16 mouse cellular contexts compared by ENCODE assay signal in genomic region chr2:155944685-155945084, GRCm38 (mm10). TPM values are rescaled to one million over a fixed set of nuclear protein-coding genes. Genes with fewer than 3 reads are reported as not detected.
DNase-seq lines count a peak whose midpoint lies in the region; ATAC-seq and TF ChIP-seq lines count a peak whose summit lies in the region.
"Had no signal": no experiment of that assay in that cellular context is flagged by ENCODE, and none has a peak within 500 bp of the region (broad histone marks: within the 10 kb centered on the region; RNA-seq: fewer than 3 reads in every experiment).

No protein-coding gene starts in this region.

- no peaks in the 10 kb centered on the region for H3K36me3 ChIP-seq in lung, embryonic 14.5 days (ENCODE audit: insufficient read depth)
- no peaks in the 10 kb centered on the region for H3K36me3 ChIP-seq in forebrain, postnatal 0 days (ENCODE audit: insufficient read depth)
- peaks cover 16% of the 10 kb centered on the region; the same call in 1 of the 2 replicates for H3K36me3 ChIP-seq in limb, embryonic 14.5 days (ENCODE audit: control insufficient read depth, insufficient read depth, low read length)
- no peaks in the 10 kb centered on the region for H3K36me3 ChIP-seq in liver, postnatal 0 days (replicated peaks; ENCODE audit: insufficient read depth, low read length)
- H3K36me3 ChIP-seq: lung, embryonic 15.5 days had no signal

- TF ChIP-seq POLR2A in limb, embryonic 14.5 days (IDR thresholded peaks at IDR 0.05; ENCODE audit: borderline replicate concordance, extremely low read depth, insufficient read depth, insufficient read length): no peak

- no peak for TF ChIP-seq CTCF in lung, embryonic 14.5 days (IDR thresholded peaks at IDR 0.05; ENCODE audit: low read depth)
- TF ChIP-seq CTCF in forebrain, postnatal 0 days (IDR thresholded peaks at IDR 0.05; ENCODE audit: low read depth): no peak
- no peak for TF ChIP-seq CTCF in liver, postnatal 0 days (IDR thresholded peaks at IDR 0.05; ENCODE audit: low read depth)

- peaks cover 4% of the 10 kb centered on the region; the same call in 1 of the 2 replicates for H3K27me3 ChIP-seq in lung, embryonic 14.5 days (ENCODE audit: insufficient read depth, low read length)
- no peaks in the 10 kb centered on the region for H3K27me3 ChIP-seq in forebrain, postnatal 0 days (ENCODE audit: insufficient read depth, low read length)
- no peaks in the 10 kb centered on the region for H3K27me3 ChIP-seq in limb, embryonic 14.5 days (ENCODE audit: control insufficient read depth, insufficient read depth, low read length)
- no peaks in the 10 kb centered on the region for H3K27me3 ChIP-seq in liver, postnatal 0 days (ENCODE audit: insufficient read depth, low read length)

- no peak for TF ChIP-seq EP300 in liver, postnatal 0 days (IDR thresholded peaks at IDR 0.05; ENCODE audit: low read depth)

- peak; percentile 82 for DNase-seq in heart, adult 11 months
- DNase-seq in heart, adult 9 months (ENCODE audit: low spot score in 2 of 2): no peak
- DNase-seq in lung, embryonic 14.5 days: no peak
- no peak for DNase-seq in lung, postnatal 25 days (ENCODE audit: low spot score)
- no peak for DNase-seq in forebrain, postnatal 0 days
- no peak for DNase-seq in limb, embryonic 14.5 days (ENCODE audit: low spot score)
- no peak for DNase-seq in liver, postnatal 0 days
- DNase-seq in right cerebral cortex, adult 2 months (ENCODE audit: low spot score in 2 of 2): no peak
- DNase-seq: adrenal gland, adult 2 months; cerebellum, adult 11 months; retina, postnatal 1 day had no signal

- H3K4me1 ChIP-seq in lung, embryonic 14.5 days (ENCODE audit: insufficient read depth): no peaks in the 10 kb centered on the region
- no peaks in the 10 kb centered on the region for H3K4me1 ChIP-seq in forebrain, postnatal 0 days (ENCODE audit: insufficient read depth)
- peaks cover 44% of the 10 kb centered on the region for H3K4me1 ChIP-seq in limb, embryonic 14.5 days (ENCODE audit: control insufficient read depth, insufficient read depth, low read length)
- peaks cover 5% of the 10 kb centered on the region; the same call in 1 of the 2 replicates for H3K4me1 ChIP-seq in liver, postnatal 0 days (ENCODE audit: insufficient read depth)

- WGBS in lung, embryonic 14.5 days: 78% methylated on average over 4 of the region's 4 CpGs
- 87% methylated on average over 4 of the region's 4 CpGs for WGBS in forebrain, postnatal 0 days
- 67% methylated on average over 4 of the region's 4 CpGs for WGBS in limb, embryonic 14.5 days
- WGBS in liver, postnatal 0 days (ENCODE audit: insufficient replicate concordance): 89% methylated on average over 4 of the region's 4 CpGs

- 0 out of 2 replicates have a peak overlapping the region, but pooled peaks have one; percentile 9 for H3K9ac ChIP-seq in lung, embryonic 14.5 days
- H3K9ac ChIP-seq in forebrain, postnatal 0 days: 0 out of 2 replicates have a peak overlapping the region, but pooled peaks have one; percentile 10
- H3K9ac ChIP-seq in limb, embryonic 14.5 days (ENCODE audit: low read depth, low read length, severe bottlenecking): peak overlapping the region; percentile 64
- no peak overlapping the region for H3K9ac ChIP-seq in liver, postnatal 0 days (replicated peaks)
- H3K9ac ChIP-seq: lung, embryonic 15.5 days had no signal

- peak overlapping the region; percentile 31; the same call in 1 of the 2 replicates for H3K4me2 ChIP-seq in lung, embryonic 14.5 days
- peak overlapping the region; percentile 27; the same call in 1 of the 2 replicates for H3K4me2 ChIP-seq in forebrain, postnatal 0 days (ENCODE audit: low read depth)
- H3K4me2 ChIP-seq in limb, embryonic 14.5 days (replicated peaks; ENCODE audit: low read depth, low read length, severe bottlenecking): peak overlapping the region; percentile 55
- H3K4me2 ChIP-seq in liver, postnatal 0 days (ENCODE audit: low read depth, low read length): no peak overlapping the region
- H3K4me2 ChIP-seq: lung, embryonic 15.5 days had no signal

- H3K4me3 ChIP-seq in lung, embryonic 14.5 days (ENCODE audit: low read depth, low read length): no peak overlapping the region
- no peak overlapping the region for H3K4me3 ChIP-seq in forebrain, postnatal 0 days (ENCODE audit: low read depth, low read length)
- H3K4me3 ChIP-seq in limb, embryonic 14.5 days (replicated peaks; ENCODE audit: low read length): peak overlapping the region; percentile 44
- H3K4me3 ChIP-seq in liver, postnatal 0 days (ENCODE audit: low read depth, low read length): no peak overlapping the region
- H3K4me3 ChIP-seq: lung, embryonic 15.5 days had no signal

- H3K9me3 ChIP-seq in lung, embryonic 14.5 days (ENCODE audit: low read depth, low read length): no peaks in the 10 kb centered on the region
- H3K9me3 ChIP-seq in forebrain, postnatal 0 days (ENCODE audit: low read length): no peaks in the 10 kb centered on the region
- no peaks in the 10 kb centered on the region for H3K9me3 ChIP-seq in limb, embryonic 14.5 days (ENCODE audit: control insufficient read depth, low read length)
- H3K9me3 ChIP-seq in liver, postnatal 0 days (ENCODE audit: low read length): no peaks in the 10 kb centered on the region
- H3K9me3 ChIP-seq: lung, embryonic 15.5 days had no signal

- ATAC-seq in lung, embryonic 14.5 days (ENCODE audit: insufficient read depth): no peak
- ATAC-seq in forebrain, postnatal 0 days: no peak
- no peak for ATAC-seq in limb, embryonic 14.5 days (ENCODE audit: low FRiP score, low read depth)
- ATAC-seq in liver, postnatal 0 days: no peak

- H3K27ac ChIP-seq in lung, embryonic 14.5 days (ENCODE audit: low read depth): no peak overlapping the region
- 0 out of 2 replicates have a peak overlapping the region, but pooled peaks have one; percentile 1 for H3K27ac ChIP-seq in forebrain, postnatal 0 days (ENCODE audit: low read depth, low read length)
- H3K27ac ChIP-seq in limb, embryonic 14.5 days (replicated peaks; ENCODE audit: low read depth, low read length): peak overlapping the region; percentile 89
- no peak overlapping the region for H3K27ac ChIP-seq in liver, postnatal 0 days (ENCODE audit: low read depth)
- H3K27ac ChIP-seq: lung, embryonic 15.5 days had no signal

RNA-seq across cellular contexts. Expression of gene Gdf5, which starts 0.5 kb away (rescaled TPM):
- polyA plus RNA-seq in lung, embryonic 14.5 days (2014; fragmentation: Nextera tagmentation; extraction: Ambion mirVana): 0.34 and 0.41 TPM in 2 replicates
- total RNA-seq in forebrain, postnatal 0 days (2014; rRNA removed): 3.9 TPM in 2 replicates
- polyA plus RNA-seq in forebrain, postnatal 0 days (2015; fragmentation: Nextera tagmentation; extraction: Ambion mirVana): 3.7 and 3.8 TPM in 2 replicates
- polyA plus RNA-seq in limb, embryonic 14.5 days (2012; rRNA removed): 40.9 and 58.7 TPM in 2 replicates
- polyA plus RNA-seq in limb, embryonic 14.5 days (2014; fragmentation: Nextera tagmentation; extraction: Ambion mirVana): 64.8 and 87.0 TPM in 2 replicates
- not detected in 2 replicates for polyA plus RNA-seq in liver, postnatal 0 days (2015; fragmentation: Nextera tagmentation; extraction: Ambion mirVana)
- total RNA-seq: granulocyte monocyte progenitor cell, adult 5-6 weeks; MEL had no signal

RNA-seq across cellular contexts. Expression of gene Gm15557, which starts 4.2 kb away (rescaled TPM):
- not detected in 2 replicates for polyA plus RNA-seq in lung, embryonic 14.5 days (2014; fragmentation: Nextera tagmentation; extraction: Ambion mirVana)
- not detected in 2 replicates for total RNA-seq in forebrain, postnatal 0 days (2014; rRNA removed)
- not detected in 2 replicates for polyA plus RNA-seq in forebrain, postnatal 0 days (2015; fragmentation: Nextera tagmentation; extraction: Ambion mirVana)
- polyA plus RNA-seq in limb, embryonic 14.5 days (2012; rRNA removed): 0.13 TPM in 1 of 2 replicates, not detected in the other
- polyA plus RNA-seq in limb, embryonic 14.5 days (2014; fragmentation: Nextera tagmentation; extraction: Ambion mirVana): 0.17 and 0.18 TPM in 2 replicates
- not detected in 2 replicates for polyA plus RNA-seq in liver, postnatal 0 days (2015; fragmentation: Nextera tagmentation; extraction: Ambion mirVana)
- total RNA-seq: adrenal gland, adult 2 months; granulocyte monocyte progenitor cell, adult 5-6 weeks; layer of hippocampus, adult 8-10 months; MEL had no signal
- polyA plus RNA-seq: adrenal gland, adult 2 months; lung, embryonic 15.5 days; stomach, embryonic 16.5 days had no signal

RNA-seq across cellular contexts. Expression of gene Cep250, which starts 11.6 kb away (rescaled TPM):
- polyA plus RNA-seq in lung, embryonic 14.5 days (2014; fragmentation: Nextera tagmentation; extraction: Ambion mirVana): 23.5 and 24.6 TPM in 2 replicates
- total RNA-seq in forebrain, postnatal 0 days (2014; rRNA removed): 17.2 and 18.7 TPM in 2 replicates
- 4.9 and 8.6 TPM in 2 replicates for polyA plus RNA-seq in forebrain, postnatal 0 days (2015; fragmentation: Nextera tagmentation; extraction: Ambion mirVana)
- polyA plus RNA-seq in limb, embryonic 14.5 days (2012; rRNA removed): 24.5 and 31.3 TPM in 2 replicates
- 19.4 and 20.1 TPM in 2 replicates for polyA plus RNA-seq in limb, embryonic 14.5 days (2014; fragmentation: Nextera tagmentation; extraction: Ambion mirVana)
- 3.1 and 5.0 TPM in 2 replicates for polyA plus RNA-seq in liver, postnatal 0 days (2015; fragmentation: Nextera tagmentation; extraction: Ambion mirVana)

RNA-seq across cellular contexts. Expression of gene Uqcc1, which starts 14.6 kb away (rescaled TPM):
- 52.0 and 52.9 TPM in 2 replicates for polyA plus RNA-seq in lung, embryonic 14.5 days (2014; fragmentation: Nextera tagmentation; extraction: Ambion mirVana)
- 43.5 and 67.7 TPM in 2 replicates for total RNA-seq in forebrain, postnatal 0 days (2014; rRNA removed)
- polyA plus RNA-seq in forebrain, postnatal 0 days (2015; fragmentation: Nextera tagmentation; extraction: Ambion mirVana): 55.9 and 63.0 TPM in 2 replicates
- polyA plus RNA-seq in limb, embryonic 14.5 days (2012; rRNA removed): 32.6 and 42.1 TPM in 2 replicates
- polyA plus RNA-seq in limb, embryonic 14.5 days (2014; fragmentation: Nextera tagmentation; extraction: Ambion mirVana): 57.2 and 58.5 TPM in 2 replicates
- 29.3 and 31.7 TPM in 2 replicates for polyA plus RNA-seq in liver, postnatal 0 days (2015; fragmentation: Nextera tagmentation; extraction: Ambion mirVana)

Comparison
In these comparisons a context has a peak if more than half of its experiments do, and no peak if none do; other contexts are left out.
1. H3K27ac ChIP-seq: peak in forebrain, postnatal 0 days (single experiment) and limb, embryonic 14.5 days (single experiment); none in lung, embryonic 14.5 days (single experiment) and liver, postnatal 0 days (single experiment).